Mouse (Mus musculus) myocyte (in vitro differentiated cells): ENCODE data around the gene Plcb4. TPM values are rescaled to one million over a fixed set of nuclear protein-coding genes. Genes with fewer than 3 reads are reported as not detected.

Source experiments
- H3K27me3 ChIP-seq: one replicate; pipeline ENCODE4 v1.6.1; 2011; ENCODE audit not compliant: control insufficient read depth, insufficient read depth, insufficient read length
- H3K36me3 ChIP-seq: one replicate; pipeline ENCODE4 v1.6.1; 2011; ENCODE audit not compliant: control insufficient read depth, insufficient read depth
- H3K4me2 ChIP-seq: one replicate; pipeline ENCODE4 v1.6.1; 2011; ENCODE audit warnings: low read depth, control low read depth
- H3K4me3 ChIP-seq: one replicate; pipeline ENCODE4 v1.5.1; 2011; ENCODE audit warnings: mild to moderate bottlenecking, control low read depth, moderate library complexity
- H3K79me2 ChIP-seq: one replicate; pipeline ENCODE4 v1.6.1; 2011; ENCODE audit not compliant: control insufficient read depth, insufficient read depth
- H3ac ChIP-seq: one replicate; pipeline ENCODE4 v1.6.1; 2011; ENCODE audit not compliant: control insufficient read depth, insufficient read length
- CEBPB ChIP-seq: IDR thresholded peaks from 2 replicates; pipeline ENCODE4 v1.6.1; 2011; ENCODE audit warnings: mild to moderate bottlenecking, moderate library complexity; ENCODE audit not compliant: poor library complexity, insufficient read depth, severe bottlenecking
- E2F4 ChIP-seq: IDR thresholded peaks from one replicate; pipeline ENCODE4 v1.6.1; 2011; ENCODE audit warnings: mild to moderate bottlenecking, control low read depth, moderate library complexity; ENCODE audit not compliant: insufficient read depth
- MAX ChIP-seq: IDR thresholded peaks from one replicate; pipeline ENCODE4 v1.6.1; 2011; ENCODE audit warnings: low read depth, mild to moderate bottlenecking, control low read depth
- MYOD1 ChIP-seq, 3 experiments: IDR thresholded peaks; one replicate each; pipeline ENCODE4 v1.6.1; 2011; ENCODE audit warnings: control low read depth in 2 of 3, low read depth in 2 of 3, mild to moderate bottlenecking in 2 of 3, moderate library complexity in 1 of 3; ENCODE audit not compliant: insufficient read length in 2 of 3, control insufficient read depth in 1 of 3
- MYOG ChIP-seq, 3 experiments: IDR thresholded peaks; one replicate each; pipeline ENCODE4 v1.6.1; 2011; ENCODE audit warnings: control low read depth in 2 of 3, low read depth in 2 of 3, mild to moderate bottlenecking in 2 of 3; ENCODE audit not compliant: insufficient read length in 2 of 3, control insufficient read depth in 1 of 3, insufficient read depth in 1 of 3
- POLR2A ChIP-seq: IDR thresholded peaks from one replicate; pipeline ENCODE4 v1.6.1; 2011; ENCODE audit warnings: low read depth, mild to moderate bottlenecking, control low read depth, moderate library complexity; ENCODE audit not compliant: insufficient read length
- POLR2AphosphoS2 ChIP-seq: IDR thresholded peaks from one replicate; pipeline ENCODE4 v1.6.1; 2011; ENCODE audit warnings: low read depth, control low read depth; ENCODE audit not compliant: insufficient read length
- REST ChIP-seq: IDR thresholded peaks from one replicate; pipeline ENCODE4 v1.6.1; 2011; ENCODE audit warnings: mild to moderate bottlenecking, control low read depth, moderate library complexity; ENCODE audit not compliant: insufficient read depth, insufficient read length
- SRF ChIP-seq: IDR thresholded peaks from one replicate; pipeline ENCODE4 v1.6.1; 2011; ENCODE audit warnings: low read depth; ENCODE audit not compliant: control insufficient read depth, insufficient read length
- TCF12 ChIP-seq: IDR thresholded peaks from one replicate; pipeline ENCODE4 v1.6.1; 2011; ENCODE audit warnings: mild to moderate bottlenecking, control low read depth; ENCODE audit not compliant: poor library complexity, insufficient read depth, severe bottlenecking
- TCF3 ChIP-seq: IDR thresholded peaks from one replicate; pipeline ENCODE4 v1.6.1; 2011; ENCODE audit warnings: low read depth, control low read depth; ENCODE audit not compliant: insufficient read length
- USF1 ChIP-seq: IDR thresholded peaks from one replicate; pipeline ENCODE4 v1.6.1; 2011; ENCODE audit warnings: low read depth, mild to moderate bottlenecking, control low read depth, moderate library complexity
- polyA plus RNA-seq: library from polyadenylated mRNA; unstranded; fragments of >200 nt; fragmentation: generic; extraction: Trizol; gene quantifications from one replicate; pipeline ENCODE4 v1.2.1, GENCODE M21; 2012; ENCODE audit warnings: missing spikeins

Plcb4 gene
- polyA plus RNA-seq, 1 experiment: 5.3 TPM

DNA sequence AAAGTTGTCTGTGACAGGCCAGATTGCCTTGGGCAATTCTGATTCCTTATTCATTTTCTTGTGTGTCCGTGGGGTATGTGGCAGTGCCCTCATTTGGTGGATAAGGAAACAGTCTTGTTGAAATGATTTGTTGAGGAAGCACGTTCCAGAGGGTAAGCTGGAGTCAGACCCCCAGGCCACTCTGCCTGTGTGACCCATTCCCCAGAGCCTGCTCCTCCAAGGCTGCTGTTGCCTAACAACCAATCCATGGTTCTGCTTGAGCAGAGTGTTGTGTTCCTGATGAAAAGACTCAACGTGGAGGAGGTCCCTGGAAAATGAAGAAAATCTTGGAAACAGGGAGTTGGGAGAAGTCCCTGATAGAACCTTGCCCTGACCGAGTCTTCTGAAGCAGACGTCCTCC lies 18.8 kb downstream of the Plcb4 start:
- H3K27me3 ChIP-seq: no peaks in the 10 kb centered on the region
- H3K4me3 ChIP-seq: no peak overlapping the region
- no peak overlapping the region for H3K4me2 ChIP-seq
- TF ChIP-seq USF1: no peak
- TF ChIP-seq E2F4: no peak
- no peak for TF ChIP-seq SRF
- TF ChIP-seq REST: no peak
- TF ChIP-seq POLR2AphosphoS2: no peak
- no peak for TF ChIP-seq CEBPB
- H3K36me3 ChIP-seq: no peaks in the 10 kb centered on the region
- H3ac ChIP-seq: no peak overlapping the region
- no peaks in the 10 kb centered on the region for H3K79me2 ChIP-seq

GRCm38 (mm10) chr2:135680001-135680400 lies 21.2 kb downstream of the Plcb4 start:
- no peak for TF ChIP-seq USF1
- TF ChIP-seq TCF3: no peak
- TF ChIP-seq TCF12: no peak
- no peak for TF ChIP-seq MYOD1 (IDR thresholded peaks at IDR 0.05; ENCODE audit: control insufficient read depth in 1 of 3, insufficient read length in 2 of 3, low read depth in 2 of 3)
- no peak for TF ChIP-seq MAX
- TF ChIP-seq REST: no peak
- TF ChIP-seq POLR2A: no peak
- TF ChIP-seq CEBPB: no peak
- no peak for TF ChIP-seq SRF
- no peak for TF ChIP-seq MYOG (IDR thresholded peaks at IDR 0.05; ENCODE audit: control insufficient read depth in 1 of 3, insufficient read depth in 1 of 3, insufficient read length in 2 of 3, low read depth in 2 of 3)
- H3K4me2 ChIP-seq: no peak overlapping the region
- no peaks in the 10 kb centered on the region for H3K79me2 ChIP-seq
- no peak overlapping the region for H3K4me3 ChIP-seq
- no peaks in the 10 kb centered on the region for H3K36me3 ChIP-seq
- no peak overlapping the region for H3ac ChIP-seq
- no peaks in the 10 kb centered on the region for H3K27me3 ChIP-seq

- no peak for TF ChIP-seq CEBPB
- TF ChIP-seq TCF3: no peak
- no peak for TF ChIP-seq POLR2AphosphoS2
- TF ChIP-seq MYOD1 (IDR thresholded peaks at IDR 0.05; ENCODE audit: control insufficient read depth in 1 of 3, insufficient read length in 2 of 3, low read depth in 2 of 3): no peak
- no peak for TF ChIP-seq MYOG (IDR thresholded peaks at IDR 0.05; ENCODE audit: control insufficient read depth in 1 of 3, insufficient read depth in 1 of 3, insufficient read length in 2 of 3, low read depth in 2 of 3)
- no peak for TF ChIP-seq TCF12
- no peak for TF ChIP-seq USF1
- no peak for TF ChIP-seq REST
- no peak for TF ChIP-seq POLR2A
- TF ChIP-seq E2F4: no peak
- no peak for TF ChIP-seq SRF
- TF ChIP-seq MAX: no peak
These were observed 21.8 kb downstream of the Plcb4 start for GRCm38 (mm10) chr2:135680406-135681134.

GRCm38 (mm10) chr2:135683684-135684440 lies 25.1 kb downstream of the Plcb4 start:
- TF ChIP-seq E2F4 (no peak), SRF (no peak), POLR2A (no peak), TCF12 (no peak), MYOD1 (IDR thresholded peaks at IDR 0.05; ENCODE audit: control insufficient read depth in 1 of 3, insufficient read length in 2 of 3, low read depth in 2 of 3) (no peak), USF1 (no peak), REST (no peak), MAX (no peak), MYOG (IDR thresholded peaks at IDR 0.05; ENCODE audit: control insufficient read depth in 1 of 3, insufficient read depth in 1 of 3, insufficient read length in 2 of 3, low read depth in 2 of 3) (no peak), CEBPB (no peak), TCF3 (no peak)
- no peaks in the 10 kb centered on the region for H3K36me3 ChIP-seq
- H3K79me2 ChIP-seq: no peaks in the 10 kb centered on the region
- no peak overlapping the region for H3K4me2 ChIP-seq
- no peaks in the 10 kb centered on the region for H3K27me3 ChIP-seq
- no peak overlapping the region for H3ac ChIP-seq
- no peak overlapping the region for H3K4me3 ChIP-seq

More at GRCm38 (mm10) chr2:135680406-135681134, 21.8 kb downstream of the Plcb4 start:
- no peaks in the 10 kb centered on the region for H3K36me3 ChIP-seq
- no peak overlapping the region for H3K4me2 ChIP-seq
- no peaks in the 10 kb centered on the region for H3K27me3 ChIP-seq
- H3K79me2 ChIP-seq: no peaks in the 10 kb centered on the region
- no peak overlapping the region for H3ac ChIP-seq
- no peak overlapping the region for H3K4me3 ChIP-seq
